In genomic region chr9:61618510-61619249, GRCm38 (mm10) we compare ENCODE assay signal across 8 mouse cellular contexts.
DNase-seq lines count a peak whose midpoint lies in the region; ATAC-seq and TF ChIP-seq lines count a peak whose summit lies in the region.

No protein-coding gene starts in this region.

- H3K27ac ChIP-seq in hindbrain, embryonic 12.5 days = no peak overlapping the region
- no peak overlapping the region for H3K27ac ChIP-seq in hindbrain, postnatal 0 days
- H3K27ac ChIP-seq in layer of hippocampus, adult 2 months = no peak overlapping the region

- intact Hi-C loops in heart, postnatal 10 days (cut with DNase I) = no loop called here

- H3K4me3 ChIP-seq in hindbrain, embryonic 12.5 days = no peak overlapping the region
- no peak overlapping the region for H3K4me3 ChIP-seq in hindbrain, postnatal 0 days (ENCODE audit: low read length)
- no peak overlapping the region for H3K4me3 ChIP-seq in layer of hippocampus, adult 2 months

- H3K4me1 ChIP-seq in hindbrain, embryonic 12.5 days = peaks cover 47% of the 10 kb centered on the region
- peaks cover 7% of the 10 kb centered on the region; the same call in 1 of the 2 replicates for H3K4me1 ChIP-seq in hindbrain, postnatal 0 days (ENCODE audit: insufficient read depth, low read length)

- H3K9ac ChIP-seq in hindbrain, embryonic 12.5 days = no peak overlapping the region
- H3K9ac ChIP-seq in hindbrain, postnatal 0 days (replicated peaks; ENCODE audit: low read length) = no peak overlapping the region

- peak; percentile 30; the same call in 1 of the 2 replicates for ATAC-seq in hindbrain, embryonic 12.5 days (ENCODE audit: low FRiP score)
- ATAC-seq in hindbrain, postnatal 0 days = no peak
- ATAC-seq in cerebellum, adult (ENCODE audit: insufficient number of reproducible peaks, low FRiP score, low TSS enrichment) = no peak

- no peak overlapping the region for H3K4me2 ChIP-seq in hindbrain, embryonic 12.5 days (replicated peaks)
- no peak overlapping the region for H3K4me2 ChIP-seq in hindbrain, postnatal 0 days (ENCODE audit: low read depth, low read length)

- WGBS in hindbrain, embryonic 12.5 days = 27% methylated on average over 12 of the region's 12 CpGs
- 33% methylated on average over 12 of the region's 12 CpGs for WGBS in hindbrain, postnatal 0 days

- no peak for TF ChIP-seq CTCF in hindbrain, postnatal 0 days (IDR thresholded peaks at IDR 0.05; ENCODE audit: low read depth)
- TF ChIP-seq CTCF in layer of hippocampus, adult 2 months (conservative IDR thresholded peaks at IDR 0.05) = no peak

- no peaks in the 10 kb centered on the region for H3K9me3 ChIP-seq in hindbrain, embryonic 12.5 days (replicated peaks)
- no peaks in the 10 kb centered on the region for H3K9me3 ChIP-seq in hindbrain, postnatal 0 days (ENCODE audit: low read length)

- H3K27me3 ChIP-seq in hindbrain, embryonic 12.5 days = peaks cover 24% of the 10 kb centered on the region
- H3K27me3 ChIP-seq in hindbrain, postnatal 0 days (ENCODE audit: insufficient read depth, low read length) = 0 out of 2 replicates have a peak, but pooled peaks cover 5% of the 10 kb centered on the region

- no peaks in the 10 kb centered on the region for H3K36me3 ChIP-seq in hindbrain, embryonic 12.5 days
- no peaks in the 10 kb centered on the region for H3K36me3 ChIP-seq in hindbrain, postnatal 0 days (ENCODE audit: insufficient read depth, low read length)

- DNase-seq in hindbrain, postnatal 0 days (ENCODE audit: low spot score) = no peak
- DNase-seq in embryo, embryonic 10 days (ENCODE audit: low spot score) = peak; percentile 90
- DNase-seq in heart, postnatal 10 days = peak; percentile 54 to 59
- peak; percentile 42 to 44 for DNase-seq in layer of hippocampus, adult 2 months (ENCODE audit: low spot score in 2 of 2)
- no peak for DNase-seq in testis, postnatal 10 days (ENCODE audit: low spot score)
- no peak for DNase-seq in frontal cortex, postnatal 10 days (ENCODE audit: low spot score in 2 of 2)

Comparison
In these comparisons a context has a peak if more than half of its experiments do, and no peak if none do; other contexts are left out.
1. DNase-seq: peak in embryo, embryonic 10 days (single experiment), heart, postnatal 10 days (2 of 2) and layer of hippocampus, adult 2 months (2 of 2); none in hindbrain, postnatal 0 days (single experiment), testis, postnatal 10 days (single experiment) and frontal cortex, postnatal 10 days (0 of 2).